In the genomic region with DNA sequence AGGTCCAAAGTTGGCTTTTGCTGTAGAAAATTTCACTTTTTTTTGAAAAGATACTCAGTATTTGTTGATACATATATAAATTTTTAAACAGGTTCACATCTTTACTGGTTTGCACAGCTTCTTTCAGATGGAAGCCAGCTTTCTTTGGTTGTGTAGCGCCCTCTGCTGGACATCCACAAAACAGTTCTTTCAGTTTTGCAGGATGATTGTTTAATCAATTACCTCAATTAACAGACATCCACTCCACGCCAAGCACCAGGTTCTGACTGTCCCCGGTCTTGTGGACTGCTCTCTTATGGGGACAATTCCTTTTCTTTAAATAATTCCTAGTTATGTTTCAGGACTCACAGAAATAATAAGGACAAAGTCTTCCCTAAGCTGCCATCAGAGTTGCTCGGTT, we compare ENCODE assay signal across 8 mouse cellular contexts. TPM values are rescaled to one million over a fixed set of nuclear protein-coding genes. Genes with fewer than 3 reads are reported as not detected.
A peak's percentile ranks its signal among the peaks of the same experiment; 100 is the strongest.
DNase-seq lines count a peak whose midpoint lies in the region; ATAC-seq and TF ChIP-seq lines count a peak whose summit lies in the region.

No protein-coding gene starts in this region.

- no peak overlapping the region for H3K4me3 ChIP-seq in bone marrow macrophage, adult 2 months (ENCODE audit: insufficient read depth, low read length)
- H3K4me3 ChIP-seq in forebrain, embryonic 13.5 days = no peak overlapping the region
- H3K4me3 ChIP-seq in kidney, postnatal 0 days (replicated peaks; ENCODE audit: low read depth, low read length) = no peak overlapping the region
- H3K4me3 ChIP-seq in liver, postnatal 0 days (ENCODE audit: low read depth, low read length) = no peak overlapping the region

- 0 out of 2 replicates have a peak, but pooled peaks have one; percentile 42 for TF ChIP-seq CTCF in bone marrow macrophage, adult 2 months (IDR thresholded peaks at IDR 0.05; ENCODE audit: low read depth, low read length)
- TF ChIP-seq CTCF in kidney, postnatal 0 days (IDR thresholded peaks at IDR 0.05; ENCODE audit: low read depth) = peak; percentile 86
- TF ChIP-seq CTCF in liver, postnatal 0 days (IDR thresholded peaks at IDR 0.05; ENCODE audit: low read depth) = peak; percentile 82

- no peak for TF ChIP-seq EP300 in liver, postnatal 0 days (IDR thresholded peaks at IDR 0.05; ENCODE audit: low read depth)

- WGBS in forebrain, embryonic 13.5 days = 20% methylated on average over 4 of the region's 4 CpGs
- 18% methylated on average over 4 of the region's 4 CpGs for WGBS in kidney, postnatal 0 days
- 18% methylated on average over 4 of the region's 4 CpGs for WGBS in liver, postnatal 0 days (ENCODE audit: insufficient replicate concordance)

- no peaks in the 10 kb centered on the region for H3K36me3 ChIP-seq in forebrain, embryonic 13.5 days (ENCODE audit: poor library complexity, severe bottlenecking)
- no peaks in the 10 kb centered on the region for H3K36me3 ChIP-seq in kidney, postnatal 0 days (ENCODE audit: insufficient read depth, low read length)
- H3K36me3 ChIP-seq in liver, postnatal 0 days (replicated peaks; ENCODE audit: insufficient read depth, low read length) = no peaks in the 10 kb centered on the region

- no peaks in the 10 kb centered on the region for H3K27me3 ChIP-seq in forebrain, embryonic 13.5 days
- no peaks in the 10 kb centered on the region for H3K27me3 ChIP-seq in kidney, postnatal 0 days (ENCODE audit: insufficient read depth, low read length)
- 0 out of 2 replicates have a peak, but pooled peaks cover 2% of the 10 kb centered on the region for H3K27me3 ChIP-seq in liver, postnatal 0 days (ENCODE audit: insufficient read depth, low read length)

- H3K4me1 ChIP-seq in bone marrow macrophage, adult 2 months (ENCODE audit: control insufficient read depth, insufficient read depth, low read length) = peaks cover 4% of the 10 kb centered on the region
- no peaks in the 10 kb centered on the region for H3K4me1 ChIP-seq in forebrain, embryonic 13.5 days
- H3K4me1 ChIP-seq in kidney, postnatal 0 days (replicated peaks; ENCODE audit: insufficient read depth, low read length) = no peaks in the 10 kb centered on the region
- H3K4me1 ChIP-seq in liver, postnatal 0 days (ENCODE audit: insufficient read depth) = no peaks in the 10 kb centered on the region

- no peaks in the 10 kb centered on the region for H3K9me3 ChIP-seq in forebrain, embryonic 13.5 days (replicated peaks)
- H3K9me3 ChIP-seq in kidney, postnatal 0 days (replicated peaks; ENCODE audit: low read length) = no peaks in the 10 kb centered on the region
- H3K9me3 ChIP-seq in liver, postnatal 0 days (ENCODE audit: low read length) = no peaks in the 10 kb centered on the region

- H3K4me2 ChIP-seq in forebrain, embryonic 13.5 days = no peak overlapping the region
- no peak overlapping the region for H3K4me2 ChIP-seq in kidney, postnatal 0 days (ENCODE audit: low read length)
- H3K4me2 ChIP-seq in liver, postnatal 0 days (ENCODE audit: low read depth, low read length) = no peak overlapping the region

- no peak overlapping the region for H3K27ac ChIP-seq in bone marrow macrophage, adult 2 months (ENCODE audit: insufficient read depth, low read depth, low read length)
- H3K27ac ChIP-seq in forebrain, embryonic 13.5 days = no peak overlapping the region
- no peak overlapping the region for H3K27ac ChIP-seq in kidney, postnatal 0 days
- no peak overlapping the region for H3K27ac ChIP-seq in liver, postnatal 0 days (ENCODE audit: low read depth)

- DNase-seq in adrenal gland, adult (ENCODE audit: inconsistent age in 2 of 2, low spot score in 1 of 2) = peak; percentile 37 to 84
- DNase-seq in adrenal gland, adult 8-10 months = no peak
- DNase-seq in A20 (ENCODE audit: low read depth, low spot score) = peak; percentile 70
- peak; percentile 76 for DNase-seq in kidney, postnatal 0 days (ENCODE audit: low spot score)
- peak; percentile 69 for DNase-seq in liver, postnatal 0 days
- DNase-seq in right cerebral cortex, postnatal 25 days = peak; percentile 25

- TF ChIP-seq POLR2A in bone marrow macrophage, adult 2 months (IDR thresholded peaks at IDR 0.05; ENCODE audit: borderline replicate concordance, low read depth, low read length) = no peak

- ATAC-seq in forebrain, embryonic 13.5 days = peak; percentile 48; the same call in 1 of the 2 replicates
- no peak for ATAC-seq in kidney, postnatal 0 days (replicated peaks; ENCODE audit: low FRiP score, low read depth)
- ATAC-seq in liver, postnatal 0 days = no peak; the same call in 1 of the 2 replicates

- H3K9ac ChIP-seq in forebrain, embryonic 13.5 days = no peak overlapping the region
- H3K9ac ChIP-seq in kidney, postnatal 0 days (ENCODE audit: low read depth, low read length) = no peak overlapping the region
- no peak overlapping the region for H3K9ac ChIP-seq in liver, postnatal 0 days (replicated peaks)

RNA-seq across cellular contexts. Expression of a gene that starts 17.9 kb away (rescaled TPM):
- total RNA-seq in adrenal gland, adult 8-10 months (2022) = 1 to 10 TPM; 3.1 to 5.2 (median 4.3) TPM
- 8.3 and 9.6 TPM in 2 replicates for polyA plus RNA-seq in bone marrow macrophage, adult 2 months (2012; ENCODE audit: insufficient read depth, insufficient read length, missing spikeins)
- not detected in 2 replicates for polyA plus RNA-seq in forebrain, embryonic 13.5 days (2015; fragmentation: Nextera tagmentation; extraction: Ambion mirVana)
- 0.11 and 0.16 TPM in 2 replicates for polyA plus RNA-seq in kidney, postnatal 0 days (2015; fragmentation: Nextera tagmentation; extraction: Ambion mirVana)
- 0.13 and 0.20 TPM in 2 replicates for polyA plus RNA-seq in liver, postnatal 0 days (2015; fragmentation: Nextera tagmentation; extraction: Ambion mirVana)

RNA-seq across cellular contexts. Expression of a gene that starts 54.2 kb away (rescaled TPM):
- 10 to 100 TPM; 16.1 to 23.3 (median 17.2) TPM for total RNA-seq in adrenal gland, adult 8-10 months (2022)
- polyA plus RNA-seq in bone marrow macrophage, adult 2 months (2012; ENCODE audit: insufficient read depth, insufficient read length, missing spikeins) = 18.6 and 20.4 TPM in 2 replicates
- polyA plus RNA-seq in forebrain, embryonic 13.5 days (2015; fragmentation: Nextera tagmentation; extraction: Ambion mirVana) = 0.58 and 0.91 TPM in 2 replicates
- 6.0 and 7.1 TPM in 2 replicates for polyA plus RNA-seq in kidney, postnatal 0 days (2015; fragmentation: Nextera tagmentation; extraction: Ambion mirVana)
- polyA plus RNA-seq in liver, postnatal 0 days (2015; fragmentation: Nextera tagmentation; extraction: Ambion mirVana) = 7.1 and 7.8 TPM in 2 replicates
